Mouse (Mus musculus): Measurements from ENCODE around the gene Arid1a.
"Not testable (repeated sequence)": the region's sequence is repeated elsewhere in the genome, so short reads cannot be mapped to it uniquely, and the experiment has no call there.

Arid1a gene

GRCm38 (mm10) chr4:133674331-133674695 is 82.3 kb downstream of the Arid1a start:
- no peak for DNase-seq (ENCODE audit: low read depth)

- DNase-seq (ENCODE audit: low read depth): peak; percentile 69
Observed at GRCm38 (mm10) chr4:133673666-133674330, 82.8 kb downstream of the Arid1a start.

GRCm38 (mm10) chr4:133672845-133673647 is 83.5 kb downstream of the Arid1a start:
- peak; percentile 99 for DNase-seq (ENCODE audit: low read depth)

DNA sequence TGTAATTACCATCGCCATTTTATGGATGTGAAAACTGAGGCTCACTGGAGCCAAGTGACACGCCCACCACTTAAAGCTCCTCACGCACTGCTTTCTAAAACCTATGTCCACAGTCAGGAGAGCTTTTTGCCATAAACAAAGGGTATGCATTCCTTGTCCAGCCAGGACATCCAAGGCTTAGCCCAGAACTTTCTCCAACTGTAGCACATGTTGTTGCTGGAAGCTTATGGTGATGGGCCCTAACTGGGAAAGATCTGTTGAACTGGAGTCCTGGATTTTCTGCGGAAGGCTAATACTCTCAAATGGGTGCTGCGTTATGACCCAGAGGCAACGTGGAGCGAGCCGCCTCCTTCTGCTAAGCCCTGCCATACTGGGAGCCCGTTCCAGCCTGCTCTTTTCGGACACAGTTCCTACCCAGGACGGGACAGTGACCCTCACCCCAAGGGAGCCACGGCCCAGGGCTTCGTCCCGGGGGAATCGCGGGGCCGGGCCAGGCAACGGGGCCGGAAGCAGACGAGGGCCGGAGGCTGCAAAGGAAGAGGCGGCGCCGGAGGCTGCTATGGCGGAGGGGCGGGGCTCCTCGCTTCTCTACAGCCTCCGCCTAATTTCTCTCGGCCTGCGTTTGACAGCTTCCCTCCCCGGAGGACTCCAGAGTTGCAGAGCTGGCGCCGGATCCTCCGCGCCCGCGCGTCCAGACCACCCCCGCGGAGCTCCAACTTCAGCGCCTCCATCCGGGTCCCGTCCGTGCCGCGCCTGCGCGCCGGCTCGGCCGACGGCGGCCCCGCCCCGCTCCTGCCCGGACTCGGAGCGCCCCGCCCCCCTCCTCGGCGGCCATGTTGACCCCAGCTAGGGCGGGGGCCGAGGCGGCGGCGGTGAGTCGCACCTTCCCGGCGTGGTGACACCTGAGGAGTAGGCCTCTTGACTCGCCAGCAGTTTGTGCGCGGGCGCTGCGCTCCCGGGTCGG is 84.4 kb downstream of the Arid1a start, which contains the start of gene Pigv:
Gene Pigv, minus strand, starts transcription at position 767 of the 964 bp plus-strand sequence.
- peak; percentile 84 for DNase-seq (ENCODE audit: low read depth)

DNA sequence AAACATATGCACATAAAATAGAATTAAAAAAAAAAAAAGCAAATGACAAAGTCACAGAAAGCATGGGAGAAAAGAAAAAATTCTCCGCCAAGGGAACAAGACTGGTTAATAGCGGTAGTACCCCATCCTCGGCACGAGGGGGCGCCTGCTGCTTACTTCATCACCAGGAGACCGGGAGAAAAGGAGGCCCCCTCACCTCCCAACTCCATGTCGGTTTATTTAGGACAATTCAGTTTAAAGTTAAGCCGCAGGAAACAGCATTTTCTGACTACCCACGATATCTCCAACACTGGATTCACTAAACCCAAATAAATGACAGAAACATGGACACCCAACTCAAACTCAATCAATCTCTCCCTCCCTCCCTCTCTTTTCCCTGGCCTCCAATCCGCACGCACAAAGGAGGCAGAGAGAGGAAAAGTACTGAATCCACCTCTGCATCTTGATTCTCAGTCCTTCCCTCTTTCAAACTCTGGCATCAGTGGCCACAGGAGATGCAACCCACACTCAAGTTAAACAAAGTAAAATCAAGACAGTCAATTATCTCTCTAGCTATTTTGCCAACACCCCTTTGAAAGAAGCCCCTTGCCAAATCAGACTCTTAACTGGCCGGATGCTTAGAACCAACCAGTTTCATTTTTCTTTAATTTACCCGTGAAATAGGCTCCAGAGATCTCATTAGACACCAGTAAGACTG is 85.2 kb downstream of the Arid1a start:
- peak; percentile 92 for DNase-seq (ENCODE audit: low read depth)

DNA sequence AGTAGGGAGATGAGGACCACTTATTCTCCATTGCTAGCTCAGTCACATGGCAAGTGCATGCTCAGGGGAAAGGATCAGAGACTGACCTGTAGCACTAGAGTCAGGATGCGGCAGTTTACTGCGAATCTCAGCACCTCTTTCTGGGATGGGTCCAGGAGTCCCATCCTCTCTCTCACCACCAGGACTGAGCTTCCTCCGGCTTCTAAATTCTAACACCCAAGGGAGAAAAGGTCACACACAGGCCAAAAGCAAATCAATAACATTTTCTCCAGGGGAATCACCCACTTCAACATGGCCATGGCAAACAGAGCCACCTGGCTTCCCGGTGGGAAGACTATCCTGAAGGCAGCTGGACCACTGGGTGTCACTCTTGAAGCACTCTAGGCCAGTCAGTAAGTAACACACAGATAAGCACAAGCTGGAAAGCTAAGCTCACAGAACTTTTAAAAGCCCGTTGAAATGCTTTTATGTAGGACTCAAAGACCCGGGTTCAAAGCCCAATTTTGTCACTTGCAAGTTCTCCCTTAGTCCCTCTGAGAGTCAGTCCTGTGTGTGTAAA is 86.8 kb downstream of the Arid1a start:
- peak; percentile 30 for DNase-seq (ENCODE audit: low read depth)

DNA sequence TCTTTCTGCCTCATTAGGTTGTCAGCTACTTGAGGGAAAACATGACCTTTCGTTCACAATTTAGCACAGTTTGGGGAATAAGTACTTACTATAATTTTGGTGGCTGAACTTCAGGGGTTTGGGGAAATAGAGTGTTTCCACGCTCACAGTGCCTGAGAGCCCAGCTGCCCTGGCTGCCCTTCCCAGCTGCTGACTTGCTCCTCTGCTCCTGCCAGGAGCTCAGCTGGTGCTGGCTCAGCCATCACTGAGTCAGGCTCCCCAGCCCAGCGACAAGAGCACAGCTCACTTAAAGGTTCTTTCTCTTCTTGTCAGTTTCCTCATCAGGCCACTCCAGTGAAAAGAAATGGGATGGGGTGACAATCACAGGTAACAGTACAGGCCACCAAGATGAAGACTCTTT is 88.0 kb downstream of the Arid1a start:
- no peak for DNase-seq (ENCODE audit: low read depth)

DNA sequence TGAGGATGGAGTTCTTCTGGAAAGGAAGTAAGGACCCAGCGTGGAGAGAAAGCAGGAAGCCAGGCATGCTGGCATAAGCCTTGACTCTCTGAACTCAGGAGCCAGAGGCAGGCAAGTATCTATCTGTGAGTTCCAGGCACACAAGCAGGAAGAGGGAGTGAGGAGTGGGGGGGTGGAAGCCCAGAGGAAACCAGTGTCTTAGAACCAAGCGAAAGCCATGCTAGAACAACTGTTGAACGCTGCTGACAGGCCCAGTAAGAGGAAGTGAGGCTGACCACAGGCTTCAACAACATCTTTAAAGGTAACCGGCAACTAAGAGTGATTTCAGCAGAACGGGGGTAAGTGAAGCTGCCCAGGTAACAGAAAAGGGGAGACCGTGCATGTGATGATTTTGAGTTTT is 90.4 kb downstream of the Arid1a start:
- DNase-seq (ENCODE audit: low read depth): peak; percentile 90

DNA sequence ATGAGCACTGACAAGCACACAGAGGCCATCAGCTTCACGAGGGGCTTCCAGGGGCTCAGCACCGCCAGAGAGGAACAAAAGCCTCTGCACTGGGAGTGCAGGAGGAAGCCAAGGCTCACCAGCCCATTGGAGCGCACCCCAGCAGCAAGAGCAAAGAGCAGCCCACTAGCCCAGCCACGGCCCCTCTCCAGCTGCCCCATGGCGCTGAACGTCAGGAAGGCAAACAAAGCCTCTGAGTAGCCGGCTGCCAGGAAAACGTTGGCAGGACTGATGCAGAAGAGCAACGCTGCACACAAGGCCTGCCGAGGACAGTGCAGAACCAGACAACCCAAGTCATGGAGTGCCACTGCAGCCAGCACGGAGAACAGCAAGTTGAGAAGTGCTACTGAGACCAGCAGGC is 91.5 kb downstream of the Arid1a start:
- no peak for DNase-seq (ENCODE audit: low read depth)

DNA sequence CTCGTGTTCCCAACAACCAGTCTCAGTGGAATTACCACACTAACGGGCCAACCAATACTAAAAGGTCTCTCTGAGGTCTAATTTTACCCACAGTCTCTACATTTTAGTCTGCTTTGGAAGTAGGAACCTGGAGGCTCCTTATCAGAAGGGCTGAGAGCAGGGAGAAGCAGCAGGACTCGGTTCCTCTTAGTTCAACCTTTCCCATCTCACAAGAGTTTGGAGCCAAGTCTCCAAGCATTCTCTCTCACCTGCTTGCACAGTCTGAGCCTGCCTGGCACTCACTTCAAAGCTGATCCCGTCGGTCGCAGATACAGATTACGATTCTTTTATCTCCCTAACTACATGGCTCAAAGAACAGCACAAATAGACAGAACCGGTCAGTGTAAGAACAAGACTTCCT is 93.6 kb downstream of the Arid1a start:
- DNase-seq (ENCODE audit: low read depth): no peak

GRCm38 (mm10) chr4:133662421-133662820 is 94.1 kb downstream of the Arid1a start:
- DNase-seq (ENCODE audit: low read depth): no peak

- DNase-seq (ENCODE audit: low read depth): peak; percentile 80
Observed at GRCm38 (mm10) chr4:133660193-133661155, 96.1 kb downstream of the Arid1a start.

DNA sequence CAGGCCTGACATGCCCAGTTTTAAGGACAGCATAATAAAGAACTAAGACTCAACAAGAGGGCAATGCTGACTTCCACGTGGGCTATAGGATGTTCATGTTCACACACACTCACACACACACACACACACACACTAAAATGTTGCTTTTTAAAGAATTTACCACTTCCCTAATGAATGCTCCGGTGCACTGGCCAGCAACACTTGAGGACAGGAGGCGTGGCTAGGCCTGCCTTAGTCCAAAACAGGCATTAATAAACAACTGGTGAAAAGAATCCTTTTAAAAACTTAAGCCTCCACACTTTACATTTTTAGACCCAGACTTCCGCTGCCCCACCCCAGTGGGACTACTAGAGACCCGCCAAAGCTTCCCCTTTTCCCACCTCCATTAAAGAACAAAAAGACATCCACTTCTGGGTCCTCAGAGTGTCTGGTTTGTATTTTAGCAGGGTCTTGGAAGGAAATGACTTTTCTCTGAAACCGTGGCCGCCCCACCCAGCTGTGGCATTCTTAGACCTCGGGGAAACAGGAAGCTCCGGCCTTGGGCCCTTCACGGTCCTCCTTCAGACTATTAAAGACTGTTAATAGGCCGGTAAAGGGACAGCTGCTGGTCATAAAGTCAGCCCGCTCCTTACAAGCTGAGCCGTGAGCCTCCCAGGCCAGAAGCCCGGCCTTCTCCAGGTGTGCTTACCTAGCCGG is 96.9 kb downstream of the Arid1a start:
- peak; percentile 93 for DNase-seq (ENCODE audit: low read depth)

GRCm38 (mm10) chr4:133658729-133659128 is 97.8 kb downstream of the Arid1a start:
- DNase-seq (ENCODE audit: low read depth): no peak

- no peak for DNase-seq (ENCODE audit: low read depth)
Observed at GRCm38 (mm10) chr4:133657829-133658458, 98.6 kb downstream of the Arid1a start.

DNA sequence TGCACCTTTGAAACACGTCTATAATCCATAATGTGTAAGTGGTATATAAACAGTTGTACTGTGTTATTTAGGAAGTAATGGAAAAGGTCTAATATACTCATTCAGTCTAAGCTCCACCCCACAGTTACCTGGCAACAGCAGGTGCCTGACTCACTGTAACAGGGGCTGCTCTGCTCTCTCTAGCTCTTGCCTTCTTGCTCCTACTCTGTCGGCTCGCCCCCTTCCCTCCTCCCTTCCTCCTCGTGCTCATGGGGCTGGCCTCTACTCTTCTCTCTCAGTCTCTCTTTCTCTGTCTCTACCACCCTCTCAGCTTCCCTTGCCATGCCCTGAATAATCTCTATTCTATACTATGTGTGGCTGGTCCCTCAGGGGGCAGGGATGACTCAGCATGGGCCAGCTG is 99.6 kb downstream of the Arid1a start:
- DNase-seq (ENCODE audit: low read depth): no peak

- no peak for DNase-seq (ENCODE audit: low read depth)
Observed at GRCm38 (mm10) chr4:133656294-133656693, 100.3 kb downstream of the Arid1a start.

GRCm38 (mm10) chr4:133654070-133654469 is 102.5 kb downstream of the Arid1a start:
- DNase-seq (ENCODE audit: low read depth): not testable (repeated sequence)

DNA sequence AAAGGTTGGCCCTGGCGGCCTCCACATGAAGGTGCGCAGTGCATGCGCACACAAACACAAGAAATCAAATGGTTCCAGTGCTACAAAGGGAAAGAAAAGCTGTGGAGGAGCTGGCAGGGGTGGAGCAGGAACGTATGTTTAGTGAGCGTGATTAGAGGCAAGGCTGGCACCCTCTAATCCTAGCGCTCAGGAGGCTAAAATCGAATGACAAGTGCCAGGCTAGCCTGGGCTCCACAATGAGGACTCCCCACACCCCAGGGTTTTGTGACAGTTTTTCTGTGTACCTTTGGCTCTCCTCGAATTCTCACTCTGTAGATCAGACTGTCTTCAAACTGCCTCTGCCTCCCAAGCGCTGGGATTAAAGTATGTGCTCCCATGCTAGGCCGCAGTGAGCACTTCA is 103.8 kb downstream of the Arid1a start:
- no peak for DNase-seq (ENCODE audit: low read depth)

Data from 416B (cell line).